Mouse (Mus musculus) kidney, adult 2 months (tissue): Measurements from ENCODE around the gene 4930519G04Rik. TPM values are rescaled to one million over a fixed set of nuclear protein-coding genes. Genes with fewer than 3 reads are reported as not detected.

Source experiments
- DNase-seq: peaks from one replicate; pipeline ENCODE4 v3.0.0; 2021
- H3K27ac ChIP-seq: fragments of 200-500 bp; 2 replicates; pipeline ENCODE4 v1.5.1; 2012; ENCODE audit warnings: low read depth, low read length, control low read depth, inconsistent platforms; ENCODE audit not compliant: insufficient read depth
- H3K27me3 ChIP-seq: fragments of 200-500 bp; replicated peaks from 2 replicates; pipeline ENCODE4 v1.6.1; 2012; ENCODE audit warnings: mild to moderate bottlenecking, moderate library complexity, low read length, inconsistent platforms; ENCODE audit not compliant: control insufficient read depth, insufficient read depth
- H3K36me3 ChIP-seq: fragments of 200-500 bp; 2 replicates; pipeline ENCODE4 v1.6.1; 2012; ENCODE audit warnings: mild to moderate bottlenecking, moderate library complexity, low read length, inconsistent platforms; ENCODE audit not compliant: control insufficient read depth, insufficient read depth
- H3K4me1 ChIP-seq: fragments of 200-500 bp; 2 replicates; pipeline ENCODE4 v1.6.1; 2011; ENCODE audit warnings: low read length; ENCODE audit not compliant: control insufficient read depth, insufficient read depth
- H3K4me3 ChIP-seq: fragments of 200-500 bp; 2 replicates; pipeline ENCODE4 v1.5.1; 2011; ENCODE audit warnings: mild to moderate bottlenecking, low read depth, low read length, control low read depth; ENCODE audit not compliant: insufficient read depth
- CTCF ChIP-seq: fragments of 200-500 bp; conservative IDR thresholded peaks from 2 replicates; pipeline ENCODE4 v1.5.1; 2011; ENCODE audit warnings: low read depth, mild to moderate bottlenecking, control low read depth, low read length, moderate library complexity, mixed read lengths; ENCODE audit not compliant: insufficient read depth, insufficient read length
- POLR2A ChIP-seq: fragments of 200-500 bp; IDR thresholded peaks from one replicate; pipeline ENCODE4 v1.6.1; 2011; ENCODE audit warnings: low read depth, low read length, control low read depth
- WGBS: fragments of 180-500 bp; shearing (Covaris S2); methylation state at CpG from one replicate; pipeline ENCODE4 v1.1.7; 2018; 5-methylcytosine and 5-hydroxymethylcytosine counted together
- polyA plus RNA-seq: library from polyadenylated mRNA; depleted of rRNA; stranded (reverse); fragments of >200 nt; gene quantifications from 2 replicates; pipeline ENCODE4 v1.2.3, GENCODE M21; 2012

The 4930519G04Rik gene
- polyA plus RNA-seq, 1 experiment = not detected

- no peaks in the 10 kb centered on the region for H3K27me3 ChIP-seq
- no peaks in the 10 kb centered on the region for H3K4me1 ChIP-seq
- WGBS = 91% methylated on average over 4 of the region's 4 CpGs
- no peaks in the 10 kb centered on the region for H3K36me3 ChIP-seq
- no peak for DNase-seq
- no peak overlapping the region for H3K4me3 ChIP-seq
- H3K27ac ChIP-seq = no peak overlapping the region
- TF ChIP-seq CTCF (no peak), POLR2A (no peak)
Observed at GRCm38 (mm10) chr5:114895542-114895941, 42.1 kb downstream of the 4930519G04Rik start.

- TF ChIP-seq CTCF = no peak
- no peak for TF ChIP-seq POLR2A
- 44% methylated on average over 13 of the region's 13 CpGs for WGBS
Observed at GRCm38 (mm10) chr5:114896688-114897373, 43.4 kb downstream of the 4930519G04Rik start, which contains the start of gene Oasl2. Gene Oasl2, plus strand, starts transcription at chr5:114896936.

DNA sequence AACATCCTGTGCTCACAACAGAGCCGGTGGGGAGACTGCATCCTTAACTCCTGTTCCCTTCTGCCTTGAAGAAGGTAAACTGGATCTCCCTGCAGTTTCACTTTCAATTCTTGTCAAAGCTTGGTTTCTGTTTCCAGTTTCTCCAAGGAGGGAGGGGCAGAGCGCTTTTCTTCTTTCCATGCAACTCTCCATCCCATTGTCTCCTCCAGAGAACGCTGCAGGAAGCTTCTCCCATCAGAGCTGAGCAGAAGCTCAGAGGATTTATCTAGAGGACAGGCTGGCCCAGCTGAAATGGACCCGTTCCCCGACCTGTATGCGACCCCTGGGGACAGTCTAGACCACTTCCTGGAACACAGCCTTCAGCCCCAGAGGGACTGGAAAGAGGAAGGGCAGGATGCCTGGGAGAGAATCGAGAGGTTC is 43.9 kb downstream of the 4930519G04Rik start:
- Histone ChIP-seq H3K27me3 (no peaks in the 10 kb centered on the region), H3K36me3 (no peaks in the 10 kb centered on the region), H3K4me1 (no peaks in the 10 kb centered on the region), H3K27ac (peak overlapping the region; percentile 75), H3K4me3 (peak overlapping the region; percentile 57)
- no peak for TF ChIP-seq CTCF
- no peak for TF ChIP-seq POLR2A
- 14% methylated on average over 7 of the region's 7 CpGs for WGBS
- peak; percentile 75 for DNase-seq

More at GRCm38 (mm10) chr5:114896688-114897373, 43.4 kb downstream of the 4930519G04Rik start, which contains the start of gene Oasl2:
- Histone ChIP-seq H3K4me3 (peak within 1 kb of the TSS; percentile 57), H3K27ac (peak within 1 kb of the TSS; percentile 75), H3K4me1 (no peaks in the 10 kb centered on the region), H3K36me3 (no peaks in the 10 kb centered on the region), H3K27me3 (no peaks in the 10 kb centered on the region)
- DNase-seq = no peak

DNA sequence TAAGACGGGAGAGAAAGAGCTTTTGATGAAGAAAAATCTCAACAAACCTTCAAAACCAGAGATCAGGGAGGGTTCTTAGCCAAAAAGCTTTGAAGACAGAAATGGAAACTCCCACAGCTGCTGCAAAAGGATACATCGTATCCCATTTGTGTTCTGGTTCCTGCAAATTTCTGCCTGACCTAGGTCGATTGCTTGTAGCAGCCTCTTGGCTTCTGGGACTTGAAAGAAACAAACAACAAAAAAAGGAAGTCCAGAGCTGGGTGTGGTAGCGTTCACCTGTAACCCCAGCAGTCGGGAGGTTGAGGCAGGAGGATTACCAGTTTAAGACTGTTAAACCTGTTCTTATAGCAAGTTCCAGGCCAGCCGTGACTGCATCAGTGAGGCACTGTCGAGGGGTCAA is 45.4 kb downstream of the 4930519G04Rik start:
- TF ChIP-seq POLR2A (no peak), CTCF (no peak)
- 62% methylated on average over 7 of the region's 7 CpGs for WGBS
- H3K27me3 ChIP-seq = no peaks in the 10 kb centered on the region
- no peaks in the 10 kb centered on the region for H3K4me1 ChIP-seq
- no peaks in the 10 kb centered on the region for H3K36me3 ChIP-seq
- DNase-seq = no peak
- H3K27ac ChIP-seq = 0 out of 2 replicates have a peak overlapping the region, but pooled peaks have one; percentile 28
- H3K4me3 ChIP-seq = peak overlapping the region; percentile 33; the same call in 1 of the 2 replicates

GRCm38 (mm10) chr5:114902413-114902812 is 48.9 kb downstream of the 4930519G04Rik start:
- Histone ChIP-seq H3K4me1 (no peaks in the 10 kb centered on the region), H3K27me3 (no peaks in the 10 kb centered on the region), H3K27ac (no peak overlapping the region), H3K4me3 (no peak overlapping the region), H3K36me3 (no peaks in the 10 kb centered on the region)
- WGBS = 51% methylated on average over 1 of the region's 1 CpGs
- TF ChIP-seq POLR2A (no peak), CTCF (peak; percentile 80)
- DNase-seq = peak; percentile 61

GRCm38 (mm10) chr5:114908598-114909305 is 55.3 kb downstream of the 4930519G04Rik start:
- DNase-seq = no peak
- TF ChIP-seq CTCF (no peak), POLR2A (no peak)
- no peak overlapping the region for H3K27ac ChIP-seq
- H3K4me3 ChIP-seq = no peak overlapping the region
- no peaks in the 10 kb centered on the region for H3K27me3 ChIP-seq
- 60% methylated on average over 13 of the region's 13 CpGs for WGBS
- H3K36me3 ChIP-seq = no peaks in the 10 kb centered on the region
- no peaks in the 10 kb centered on the region for H3K4me1 ChIP-seq

- H3K27ac ChIP-seq = no peak overlapping the region
- no peaks in the 10 kb centered on the region for H3K4me1 ChIP-seq
- WGBS = 37% methylated on average over 4 of the region's 4 CpGs
- no peak overlapping the region for H3K4me3 ChIP-seq
- no peaks in the 10 kb centered on the region for H3K27me3 ChIP-seq
- peak; percentile 47 for DNase-seq
- no peaks in the 10 kb centered on the region for H3K36me3 ChIP-seq
- TF ChIP-seq CTCF (no peak), POLR2A (no peak)
Observed at GRCm38 (mm10) chr5:114913686-114914085, 60.2 kb downstream of the 4930519G04Rik start.
